Mouse (Mus musculus): ENCODE results near the gene Gm20662.

Gene Gm20662

GRCm38 (mm10) chr9:108093586-108093985 is 97.4 kb downstream of the Gm20662 start:
- no peak for DNase-seq (ENCODE audit: low spot score)

- DNase-seq (ENCODE audit: low spot score) = peak; percentile 92
Observed at GRCm38 (mm10) chr9:108094184-108094941, 98.2 kb downstream of the Gm20662 start, which contains the start of gene Apeh. Gene Apeh, minus strand, starts transcription at chr9:108094606.

Data from layer of hippocampus, adult 11-12 months (tissue).